Mouse (Mus musculus) lung, postnatal 25 days (tissue): Measurements from ENCODE around the gene Ccdc9b.

Experiments used
- DNase-seq: peaks from one replicate; pipeline ENCODE4 v3.0.0; 2022; ENCODE audit warnings: low spot score

Ccdc9b gene

GRCm38 (mm10) chr2:118776295-118776694 lies 13.8 kb upstream of the Ccdc9b start:
- no peak for DNase-seq

GRCm38 (mm10) chr2:118775846-118776245 lies 13.4 kb upstream of the Ccdc9b start:
- no peak for DNase-seq

GRCm38 (mm10) chr2:118775396-118775795 lies 12.9 kb upstream of the Ccdc9b start:
- no peak for DNase-seq

GRCm38 (mm10) chr2:118774536-118774935 lies 12.1 kb upstream of the Ccdc9b start:
- no peak for DNase-seq

GRCm38 (mm10) chr2:118772158-118772874 lies 9.9 kb upstream of the Ccdc9b start, which contains the start of gene Phgr1:
Gene Phgr1 (plus strand): TSS chr2:118772769.
- DNase-seq = no peak

GRCm38 (mm10) chr2:118766041-118767033 lies 3.9 kb upstream of the Ccdc9b start:
- peak; percentile 50 for DNase-seq

- no peak for DNase-seq
Measured at GRCm38 (mm10) chr2:118764875-118765274, 2.4 kb upstream of the Ccdc9b start.

GRCm38 (mm10) chr2:118764094-118764831 lies 1.8 kb upstream of the Ccdc9b start:
- DNase-seq = peak; percentile 64

- peak; percentile 83 for DNase-seq
Measured at GRCm38 (mm10) chr2:118763469-118763868, 1.0 kb upstream of the Ccdc9b start.

GRCm38 (mm10) chr2:118762784-118763148 lies 305 bp upstream of the Ccdc9b start:
- no peak for DNase-seq

- no peak for DNase-seq
Measured at GRCm38 (mm10) chr2:118761358-118761757, 1.1 kb downstream of the Ccdc9b start.

- no peak for DNase-seq
Measured at GRCm38 (mm10) chr2:118760311-118761025, 2.0 kb downstream of the Ccdc9b start.

GRCm38 (mm10) chr2:118759828-118760227 lies 2.6 kb downstream of the Ccdc9b start:
- DNase-seq = peak; percentile 76

- DNase-seq = peak; percentile 39
Measured at GRCm38 (mm10) chr2:118756103-118756502, 6.4 kb downstream of the Ccdc9b start.

GRCm38 (mm10) chr2:118755407-118755806 lies 7.1 kb downstream of the Ccdc9b start:
- DNase-seq = no peak

GRCm38 (mm10) chr2:118754143-118754542 lies 8.3 kb downstream of the Ccdc9b start:
- DNase-seq = no peak

- no peak for DNase-seq
Measured at GRCm38 (mm10) chr2:118752792-118753108, 9.7 kb downstream of the Ccdc9b start.

- peak; percentile 53 for DNase-seq
Measured at GRCm38 (mm10) chr2:118751896-118752791, 10.3 kb downstream of the Ccdc9b start.

- no peak for DNase-seq
Measured at GRCm38 (mm10) chr2:118750476-118750875, 12.0 kb downstream of the Ccdc9b start.

GRCm38 (mm10) chr2:118749341-118749884 lies 13.0 kb downstream of the Ccdc9b start:
- no peak for DNase-seq
